Mouse (Mus musculus): Measurements from ENCODE around the gene Prmt3. TPM values are rescaled to one million over a fixed set of nuclear protein-coding genes. Genes with fewer than 3 reads are reported as not detected.

The Prmt3 gene
- polyA plus RNA-seq, 1 experiment: 20.3 TPM

- no peak overlapping the region for H3K4me3 ChIP-seq
- no peak overlapping the region for H3K4me2 ChIP-seq (ENCODE audit: low read depth)
- TF ChIP-seq SRF (IDR thresholded peaks at IDR 0.05; ENCODE audit: control insufficient read depth, insufficient read length, low read depth): no peak
- no peak for TF ChIP-seq REST (IDR thresholded peaks at IDR 0.05; ENCODE audit: insufficient read depth, insufficient read length)
- no peak for TF ChIP-seq MAX (IDR thresholded peaks at IDR 0.05; ENCODE audit: low read depth)
- TF ChIP-seq POLR2A (IDR thresholded peaks at IDR 0.05; ENCODE audit: insufficient read length, low read depth): no peak
- no peak for TF ChIP-seq MYOG (IDR thresholded peaks at IDR 0.05; ENCODE audit: control insufficient read depth in 1 of 3, insufficient read depth in 1 of 3, insufficient read length in 2 of 3, low read depth in 2 of 3)
- TF ChIP-seq TCF3 (IDR thresholded peaks at IDR 0.05; ENCODE audit: insufficient read length, low read depth): no peak
- TF ChIP-seq POLR2AphosphoS2 (IDR thresholded peaks at IDR 0.05; ENCODE audit: insufficient read length, low read depth): no peak
- no peak for TF ChIP-seq TCF12 (IDR thresholded peaks at IDR 0.05; ENCODE audit: insufficient read depth, poor library complexity, severe bottlenecking)
- no peak for TF ChIP-seq E2F4 (IDR thresholded peaks at IDR 0.05; ENCODE audit: insufficient read depth)
- no peaks in the 10 kb centered on the region for H3K27me3 ChIP-seq (ENCODE audit: control insufficient read depth, insufficient read depth, insufficient read length)
- peaks cover 14% of the 10 kb centered on the region for H3K36me3 ChIP-seq (ENCODE audit: control insufficient read depth, insufficient read depth)
- H3K79me2 ChIP-seq (ENCODE audit: control insufficient read depth, insufficient read depth): no peaks in the 10 kb centered on the region
- H3ac ChIP-seq (ENCODE audit: control insufficient read depth, insufficient read length): no peak overlapping the region
These were observed 9.2 kb downstream of the Prmt3 start for GRCm38 (mm10) chr7:49787383-49787645.

GRCm38 (mm10) chr7:49794304-49794703 is 16.2 kb downstream of the Prmt3 start:
- H3K79me2 ChIP-seq (ENCODE audit: control insufficient read depth, insufficient read depth): no peaks in the 10 kb centered on the region
- H3K36me3 ChIP-seq (ENCODE audit: control insufficient read depth, insufficient read depth): peaks cover 33% of the 10 kb centered on the region
- no peaks in the 10 kb centered on the region for H3K27me3 ChIP-seq (ENCODE audit: control insufficient read depth, insufficient read depth, insufficient read length)
- no peak overlapping the region for H3ac ChIP-seq (ENCODE audit: control insufficient read depth, insufficient read length)
- no peak overlapping the region for H3K4me3 ChIP-seq
- H3K4me2 ChIP-seq (ENCODE audit: low read depth): no peak overlapping the region
- TF ChIP-seq TCF3 (IDR thresholded peaks at IDR 0.05; ENCODE audit: insufficient read length, low read depth) (no peak), CEBPB (IDR thresholded peaks at IDR 0.05; ENCODE audit: insufficient read depth, poor library complexity, severe bottlenecking) (no peak), MAX (IDR thresholded peaks at IDR 0.05; ENCODE audit: low read depth) (no peak), MYOG (IDR thresholded peaks at IDR 0.05; ENCODE audit: control insufficient read depth in 1 of 3, insufficient read depth in 1 of 3, insufficient read length in 2 of 3, low read depth in 2 of 3) (no peak), E2F4 (IDR thresholded peaks at IDR 0.05; ENCODE audit: insufficient read depth) (no peak), USF1 (IDR thresholded peaks at IDR 0.05; ENCODE audit: low read depth) (no peak), TCF12 (IDR thresholded peaks at IDR 0.05; ENCODE audit: insufficient read depth, poor library complexity, severe bottlenecking) (no peak), POLR2A (IDR thresholded peaks at IDR 0.05; ENCODE audit: insufficient read length, low read depth) (no peak), SRF (IDR thresholded peaks at IDR 0.05; ENCODE audit: control insufficient read depth, insufficient read length, low read depth) (no peak), MYOD1 (IDR thresholded peaks at IDR 0.05; ENCODE audit: control insufficient read depth in 1 of 3, insufficient read length in 2 of 3, low read depth in 2 of 3) (no peak), POLR2AphosphoS2 (IDR thresholded peaks at IDR 0.05; ENCODE audit: insufficient read length, low read depth) (no peak), REST (IDR thresholded peaks at IDR 0.05; ENCODE audit: insufficient read depth, insufficient read length) (no peak)

- Histone ChIP-seq H3K36me3 (ENCODE audit: control insufficient read depth, insufficient read depth) (peaks cover 45% of the 10 kb centered on the region), H3ac (ENCODE audit: control insufficient read depth, insufficient read length) (no peak overlapping the region), H3K79me2 (ENCODE audit: control insufficient read depth, insufficient read depth) (no peaks in the 10 kb centered on the region), H3K4me3 (no peak overlapping the region), H3K27me3 (ENCODE audit: control insufficient read depth, insufficient read depth, insufficient read length) (no peaks in the 10 kb centered on the region), H3K4me2 (ENCODE audit: low read depth) (no peak overlapping the region)
- TF ChIP-seq CEBPB (IDR thresholded peaks at IDR 0.05; ENCODE audit: insufficient read depth, poor library complexity, severe bottlenecking): no peak
- no peak for TF ChIP-seq SRF (IDR thresholded peaks at IDR 0.05; ENCODE audit: control insufficient read depth, insufficient read length, low read depth)
- TF ChIP-seq TCF3 (IDR thresholded peaks at IDR 0.05; ENCODE audit: insufficient read length, low read depth): no peak
- TF ChIP-seq REST (IDR thresholded peaks at IDR 0.05; ENCODE audit: insufficient read depth, insufficient read length): no peak
- no peak for TF ChIP-seq MAX (IDR thresholded peaks at IDR 0.05; ENCODE audit: low read depth)
- TF ChIP-seq MYOG (IDR thresholded peaks at IDR 0.05; ENCODE audit: control insufficient read depth in 1 of 3, insufficient read depth in 1 of 3, insufficient read length in 2 of 3, low read depth in 2 of 3): no peak
These were observed 19.0 kb downstream of the Prmt3 start for GRCm38 (mm10) chr7:49797171-49797570.

GRCm38 (mm10) chr7:49803511-49803910 is 25.4 kb downstream of the Prmt3 start:
- Histone ChIP-seq H3K79me2 (ENCODE audit: control insufficient read depth, insufficient read depth) (no peaks in the 10 kb centered on the region), H3ac (ENCODE audit: control insufficient read depth, insufficient read length) (no peak overlapping the region), H3K27me3 (ENCODE audit: control insufficient read depth, insufficient read depth, insufficient read length) (no peaks in the 10 kb centered on the region), H3K36me3 (ENCODE audit: control insufficient read depth, insufficient read depth) (peaks cover 25% of the 10 kb centered on the region), H3K4me2 (ENCODE audit: low read depth) (no peak overlapping the region), H3K4me3 (no peak overlapping the region)
- TF ChIP-seq E2F4 (IDR thresholded peaks at IDR 0.05; ENCODE audit: insufficient read depth): no peak
- TF ChIP-seq POLR2AphosphoS2 (IDR thresholded peaks at IDR 0.05; ENCODE audit: insufficient read length, low read depth): no peak
- no peak for TF ChIP-seq MYOG (IDR thresholded peaks at IDR 0.05; ENCODE audit: control insufficient read depth in 1 of 3, insufficient read depth in 1 of 3, insufficient read length in 2 of 3, low read depth in 2 of 3)
- no peak for TF ChIP-seq REST (IDR thresholded peaks at IDR 0.05; ENCODE audit: insufficient read depth, insufficient read length)
- TF ChIP-seq USF1 (IDR thresholded peaks at IDR 0.05; ENCODE audit: low read depth): no peak
- TF ChIP-seq MAX (IDR thresholded peaks at IDR 0.05; ENCODE audit: low read depth): no peak
- TF ChIP-seq MYOD1 (IDR thresholded peaks at IDR 0.05; ENCODE audit: control insufficient read depth in 1 of 3, insufficient read length in 2 of 3, low read depth in 2 of 3): no peak
- TF ChIP-seq POLR2A (IDR thresholded peaks at IDR 0.05; ENCODE audit: insufficient read length, low read depth): no peak

- H3K36me3 ChIP-seq (ENCODE audit: control insufficient read depth, insufficient read depth): peaks cover 17% of the 10 kb centered on the region
- H3K27me3 ChIP-seq (ENCODE audit: control insufficient read depth, insufficient read depth, insufficient read length): no peaks in the 10 kb centered on the region
- no peaks in the 10 kb centered on the region for H3K79me2 ChIP-seq (ENCODE audit: control insufficient read depth, insufficient read depth)
- no peak overlapping the region for H3K4me2 ChIP-seq (ENCODE audit: low read depth)
- no peak overlapping the region for H3K4me3 ChIP-seq
- TF ChIP-seq MAX (IDR thresholded peaks at IDR 0.05; ENCODE audit: low read depth) (no peak), CEBPB (IDR thresholded peaks at IDR 0.05; ENCODE audit: insufficient read depth, poor library complexity, severe bottlenecking) (no peak), MYOD1 (IDR thresholded peaks at IDR 0.05; ENCODE audit: control insufficient read depth in 1 of 3, insufficient read length in 2 of 3, low read depth in 2 of 3) (no peak), POLR2AphosphoS2 (IDR thresholded peaks at IDR 0.05; ENCODE audit: insufficient read length, low read depth) (no peak), POLR2A (IDR thresholded peaks at IDR 0.05; ENCODE audit: insufficient read length, low read depth) (no peak), MYOG (IDR thresholded peaks at IDR 0.05; ENCODE audit: control insufficient read depth in 1 of 3, insufficient read depth in 1 of 3, insufficient read length in 2 of 3, low read depth in 2 of 3) (no peak), USF1 (IDR thresholded peaks at IDR 0.05; ENCODE audit: low read depth) (no peak), TCF12 (IDR thresholded peaks at IDR 0.05; ENCODE audit: insufficient read depth, poor library complexity, severe bottlenecking) (no peak), E2F4 (IDR thresholded peaks at IDR 0.05; ENCODE audit: insufficient read depth) (no peak), SRF (IDR thresholded peaks at IDR 0.05; ENCODE audit: control insufficient read depth, insufficient read length, low read depth) (no peak), TCF3 (IDR thresholded peaks at IDR 0.05; ENCODE audit: insufficient read length, low read depth) (no peak), REST (IDR thresholded peaks at IDR 0.05; ENCODE audit: insufficient read depth, insufficient read length) (no peak)
- H3ac ChIP-seq (ENCODE audit: control insufficient read depth, insufficient read length): no peak overlapping the region
These were observed 26.6 kb downstream of the Prmt3 start for GRCm38 (mm10) chr7:49804638-49805165.

All from myocyte (in vitro differentiated cells).